Mouse (Mus musculus) forebrain, embryonic 14.5 days (tissue): ENCODE data around the gene Rasl12. TPM values are rescaled to one million over a fixed set of nuclear protein-coding genes. Genes with fewer than 3 reads are reported as not detected.

Source experiments
- ATAC-seq: fragments of 200-750 bp; cut with Nextera tagmentation; 2 replicates; pipeline ENCODE4 v1.8.0; 2017; ENCODE audit warnings: mild to moderate bottlenecking, moderate library complexity
- DNase-seq: peaks from one replicate; pipeline ENCODE4 v3.0.0-alpha.2; 2015; ENCODE audit warnings: low spot score
- H3K27ac ChIP-seq: fragments of 300-500 bp; sonication (generic); 2 replicates; pipeline ENCODE4 v1.5.1; 2014; ENCODE audit warnings: low read depth, mild to moderate bottlenecking, control low read depth, low read length, moderate library complexity
- H3K27me3 ChIP-seq: fragments of 300-500 bp; sonication (generic); replicated peaks from 2 replicates; pipeline ENCODE4 v1.6.1; 2014; ENCODE audit warnings: low read length, control low read depth, mixed read lengths; ENCODE audit not compliant: control insufficient read depth, insufficient read depth
- H3K36me3 ChIP-seq: fragments of 300-500 bp; sonication (generic); 2 replicates; pipeline ENCODE4 v1.6.1; 2014; ENCODE audit warnings: low read length, control low read depth; ENCODE audit not compliant: control insufficient read depth, insufficient read depth
- H3K4me1 ChIP-seq: fragments of 300-500 bp; sonication (generic); 2 replicates; pipeline ENCODE4 v1.6.1; 2014; ENCODE audit warnings: antibody characterized with exemption, low read length, control low read depth; ENCODE audit not compliant: control insufficient read depth, insufficient read depth
- H3K4me2 ChIP-seq: fragments of 300-500 bp; sonication (generic); 2 replicates; pipeline ENCODE4 v1.6.1; 2014; ENCODE audit warnings: mild to moderate bottlenecking, control low read depth, low read length
- H3K4me3 ChIP-seq: fragments of 300-500 bp; sonication (generic); 2 replicates; pipeline ENCODE4 v1.5.1; 2014; ENCODE audit warnings: low read depth, low read length, control low read depth
- H3K9ac ChIP-seq: fragments of 300-500 bp; sonication (generic); 2 replicates; pipeline ENCODE4 v1.6.1; 2014; ENCODE audit warnings: mild to moderate bottlenecking, low read length, control low read depth, moderate library complexity
- H3K9me3 ChIP-seq: fragments of 300-500 bp; sonication (generic); replicated peaks from 2 replicates; pipeline ENCODE4 v1.6.1; 2016; ENCODE audit warnings: low read length, control low read depth, mixed read lengths; ENCODE audit not compliant: control insufficient read depth
- WGBS: fragments of 180-500 bp; shearing (Covaris S2); extraction: QIAGEN DNeasy Blood & Tissue Kit; methylation state at CpG from one replicate; pipeline ENCODE4 v1.1.7; 2014; 5-methylcytosine and 5-hydroxymethylcytosine counted together
- polyA plus RNA-seq: library from polyadenylated mRNA; unstranded; fragments of >200 nt; fragmentation: Nextera tagmentation; extraction: Ambion mirVana; gene quantifications from 2 replicates; pipeline ENCODE4 v1.2.1, GENCODE M21; 2014

Gene Rasl12
- polyA plus RNA-seq, 1 experiment from 2014 or later, result 6.3 TPM

- WGBS, result 19% methylated on average over 96 of the region's 96 CpGs
These were observed 7.3 kb upstream of the Rasl12 start for GRCm38 (mm10) chr9:65390752-65391612.

GRCm38 (mm10) chr9:65391613-65391964 is 6.7 kb upstream of the Rasl12 start, which contains the start of gene Kbtbd13:
TSS of gene Kbtbd13 (minus strand) at chr9:65391652.
- Histone ChIP-seq H3K4me2 (peak within 1 kb of the TSS; percentile 52), H3K27ac (no peak within 1 kb of the TSS), H3K4me3 (peak within 1 kb of the TSS; percentile 35), H3K4me1 (peaks cover 3% of the 10 kb centered on the region; the same call in 1 of the 2 replicates), H3K27me3 (peaks cover 38% of the 10 kb centered on the region), H3K9ac (peak within 1 kb of the TSS; percentile 40), H3K9me3 (no peaks in the 10 kb centered on the region), H3K36me3 (no peaks in the 10 kb centered on the region)
- WGBS, result 41% methylated on average over 8 of the region's 8 CpGs
- ATAC-seq (no peak), DNase-seq (no peak)

More at GRCm38 (mm10) chr9:65390752-65391612, 7.3 kb upstream of the Rasl12 start:
- Histone ChIP-seq H3K9me3 (no peaks in the 10 kb centered on the region), H3K27ac (no peak overlapping the region), H3K9ac (peak overlapping the region; percentile 40), H3K4me3 (peak overlapping the region; percentile 35), H3K27me3 (peaks cover 38% of the 10 kb centered on the region), H3K4me2 (peak overlapping the region; percentile 52), H3K4me1 (peaks cover 3% of the 10 kb centered on the region; the same call in 1 of the 2 replicates), H3K36me3 (no peaks in the 10 kb centered on the region)
- DNase-seq (peak; percentile 46), ATAC-seq (peak; percentile 44)

GRCm38 (mm10) chr9:65392638-65393364 is 5.5 kb upstream of the Rasl12 start:
- Histone ChIP-seq H3K36me3 (no peaks in the 10 kb centered on the region), H3K4me2 (no peak overlapping the region), H3K4me3 (no peak overlapping the region), H3K27ac (no peak overlapping the region), H3K9ac (no peak overlapping the region), H3K9me3 (no peaks in the 10 kb centered on the region), H3K27me3 (peaks cover 38% of the 10 kb centered on the region), H3K4me1 (peaks cover 3% of the 10 kb centered on the region; the same call in 1 of the 2 replicates)
- 31% methylated on average over 6 of the region's 6 CpGs for WGBS
- ATAC-seq (no peak), DNase-seq (peak; percentile 67)

GRCm38 (mm10) chr9:65393606-65394005 is 4.7 kb upstream of the Rasl12 start:
- 54% methylated on average over 2 of the region's 2 CpGs for WGBS
- no peak for DNase-seq
- Histone ChIP-seq H3K9ac (no peak overlapping the region), H3K27me3 (peaks cover 38% of the 10 kb centered on the region), H3K36me3 (no peaks in the 10 kb centered on the region), H3K4me1 (peaks cover 3% of the 10 kb centered on the region; the same call in 1 of the 2 replicates), H3K4me2 (no peak overlapping the region), H3K9me3 (no peaks in the 10 kb centered on the region), H3K4me3 (no peak overlapping the region), H3K27ac (no peak overlapping the region)
- no peak for ATAC-seq

GRCm38 (mm10) chr9:65394360-65394759 is 3.9 kb upstream of the Rasl12 start:
- H3K27me3 ChIP-seq, result peaks cover 33% of the 10 kb centered on the region
- no peaks in the 10 kb centered on the region for H3K9me3 ChIP-seq
- no peak overlapping the region for H3K9ac ChIP-seq
- H3K4me2 ChIP-seq, result no peak overlapping the region
- no peak overlapping the region for H3K4me3 ChIP-seq
- 68% methylated on average over 2 of the region's 2 CpGs for WGBS
- ATAC-seq (no peak), DNase-seq (no peak)
- peaks cover 3% of the 10 kb centered on the region; the same call in 1 of the 2 replicates for H3K4me1 ChIP-seq
- no peak overlapping the region for H3K27ac ChIP-seq
- no peaks in the 10 kb centered on the region for H3K36me3 ChIP-seq

- H3K4me2 ChIP-seq, result no peak overlapping the region
- no peak for DNase-seq
- H3K27ac ChIP-seq, result no peak overlapping the region
- H3K4me1 ChIP-seq, result peaks cover 6% of the 10 kb centered on the region; the same call in 1 of the 2 replicates
- ATAC-seq, result no peak
- 93% methylated on average over 6 of the region's 6 CpGs for WGBS
- H3K9me3 ChIP-seq, result no peaks in the 10 kb centered on the region
- no peaks in the 10 kb centered on the region for H3K36me3 ChIP-seq
- H3K27me3 ChIP-seq, result no peaks in the 10 kb centered on the region
- no peak overlapping the region for H3K4me3 ChIP-seq
- no peak overlapping the region for H3K9ac ChIP-seq
These were observed 1.6 kb downstream of the Rasl12 start for GRCm38 (mm10) chr9:65399934-65400333.

GRCm38 (mm10) chr9:65404331-65405183 is 6.3 kb downstream of the Rasl12 start:
- Histone ChIP-seq H3K4me3 (no peak overlapping the region), H3K4me1 (peaks cover 6% of the 10 kb centered on the region; the same call in 1 of the 2 replicates), H3K9me3 (no peaks in the 10 kb centered on the region), H3K4me2 (no peak overlapping the region), H3K27ac (no peak overlapping the region), H3K36me3 (no peaks in the 10 kb centered on the region), H3K9ac (no peak overlapping the region), H3K27me3 (no peaks in the 10 kb centered on the region)
- ATAC-seq (no peak), DNase-seq (peak; percentile 70)
- WGBS, result 71% methylated on average over 15 of the region's 15 CpGs

GRCm38 (mm10) chr9:65405184-65405449 is 6.8 kb downstream of the Rasl12 start:
- Histone ChIP-seq H3K9ac (no peak overlapping the region), H3K4me2 (no peak overlapping the region), H3K4me3 (no peak overlapping the region), H3K27ac (no peak overlapping the region), H3K27me3 (no peaks in the 10 kb centered on the region), H3K4me1 (peaks cover 6% of the 10 kb centered on the region; the same call in 1 of the 2 replicates), H3K36me3 (no peaks in the 10 kb centered on the region), H3K9me3 (no peaks in the 10 kb centered on the region)
- WGBS, result 83% methylated on average over 2 of the region's 2 CpGs
- no peak for ATAC-seq
- DNase-seq, result no peak
